Mouse (Mus musculus): Measurements from ENCODE around the gene D1Ertd622e.

DNA sequence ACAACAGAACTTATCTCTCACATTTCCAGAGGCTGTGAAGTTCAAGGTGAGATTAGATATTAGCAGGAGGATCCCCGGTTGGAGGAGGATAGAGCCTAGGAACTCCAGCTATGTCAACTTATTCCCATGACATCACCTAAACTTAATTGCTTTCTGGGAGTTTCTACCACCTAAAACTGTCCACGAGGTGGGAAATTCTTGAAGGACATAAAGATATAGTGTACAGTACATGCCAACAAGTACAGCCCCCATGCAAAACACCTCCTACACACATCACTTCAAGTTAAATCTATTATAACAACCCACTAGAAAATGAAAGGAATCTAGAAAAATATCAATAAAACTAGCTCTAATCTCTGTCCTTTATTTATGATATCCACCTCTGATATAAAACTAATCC is 61.5 kb downstream of the D1Ertd622e start:
- TF ChIP-seq POLR2A (IDR thresholded peaks at IDR 0.05; ENCODE audit: borderline replicate concordance, extremely low read depth, low read depth, low read length) (no peak), CTCF (IDR thresholded peaks at IDR 0.05; ENCODE audit: insufficient read depth, low read length) (no peak)

Measured in lung, adult 2 months (tissue).